Comparison of ENCODE assay signal across 9 mouse cellular contexts in genomic region chr15:83696681-83697381, GRCm38 (mm10). TPM values are rescaled to one million over a fixed set of nuclear protein-coding genes. Genes with fewer than 3 reads are reported as not detected.
A peak's percentile ranks its signal among the peaks of the same experiment; 100 is the strongest.
DNase-seq lines count a peak whose midpoint lies in the region; ATAC-seq and TF ChIP-seq lines count a peak whose summit lies in the region.
"Had no signal": no experiment of that assay in that cellular context is flagged by ENCODE, and none has a peak within 500 bp of the region (broad histone marks: within the 10 kb centered on the region; RNA-seq: fewer than 3 reads in every experiment).

No protein-coding gene starts in this region.

- DNase-seq in embryo, embryonic 11 days = peak; percentile 72
- DNase-seq in embryo, embryonic 10.5 days (ENCODE audit: low spot score) = no peak
- peak; percentile 5 for DNase-seq in liver, adult 2 months (ENCODE audit: extremely low read depth, low read depth, low spot score)
- DNase-seq in liver, embryonic 11.5 days (ENCODE audit: low spot score) = no peak
- peak; percentile 75 for DNase-seq in hindbrain, postnatal 0 days (ENCODE audit: low spot score)
- DNase-seq in mesoderm, embryonic 11.5 days (ENCODE audit: low read depth, low spot score) = peak; percentile 78
- no peak for DNase-seq in cerebellum, adult 9-10 months

- no peaks in the 10 kb centered on the region for H3K4me1 ChIP-seq in liver, adult 2 months (ENCODE audit: control insufficient read depth, insufficient read depth, low read length)
- H3K4me1 ChIP-seq in liver, embryonic 11.5 days (replicated peaks; ENCODE audit: control insufficient read depth, insufficient read depth, low read length) = no peaks in the 10 kb centered on the region
- no peaks in the 10 kb centered on the region; the same call in 1 of the 2 replicates for H3K4me1 ChIP-seq in hindbrain, postnatal 0 days (ENCODE audit: insufficient read depth, low read length)

- no peak overlapping the region for H3K4me2 ChIP-seq in liver, embryonic 11.5 days
- no peak overlapping the region for H3K4me2 ChIP-seq in hindbrain, postnatal 0 days (ENCODE audit: low read depth, low read length)

- WGBS in liver, adult 2 months = 74% methylated on average over 14 of the region's 14 CpGs
- WGBS in liver, embryonic 11.5 days = 72% methylated on average over 14 of the region's 14 CpGs
- 41% methylated on average over 14 of the region's 14 CpGs for WGBS in hindbrain, postnatal 0 days

- no peaks in the 10 kb centered on the region for H3K36me3 ChIP-seq in liver, adult 2 months (ENCODE audit: control insufficient read depth, insufficient read depth, low read length)
- no peaks in the 10 kb centered on the region for H3K36me3 ChIP-seq in liver, embryonic 11.5 days (ENCODE audit: control insufficient read depth, insufficient read depth, low read length)
- no peaks in the 10 kb centered on the region for H3K36me3 ChIP-seq in hindbrain, postnatal 0 days (ENCODE audit: insufficient read depth, low read length)

- ATAC-seq in liver, embryonic 11.5 days (replicated peaks; ENCODE audit: low FRiP score) = no peak
- ATAC-seq in hindbrain, postnatal 0 days = no peak
- ATAC-seq in inflammation-experienced regulatory T-cells, adult 6 months = no peak

- no peak overlapping the region for H3K9ac ChIP-seq in liver, adult 2 months (ENCODE audit: low read depth, low read length)
- no peak overlapping the region for H3K9ac ChIP-seq in liver, embryonic 11.5 days (ENCODE audit: low read depth, low read length)
- H3K9ac ChIP-seq in hindbrain, postnatal 0 days (replicated peaks; ENCODE audit: low read length) = no peak overlapping the region

- H3K9me3 ChIP-seq in liver, embryonic 11.5 days (ENCODE audit: control insufficient read depth, low read length) = no peaks in the 10 kb centered on the region
- H3K9me3 ChIP-seq in hindbrain, postnatal 0 days (ENCODE audit: low read length) = no peaks in the 10 kb centered on the region

- TF ChIP-seq CTCF in liver, adult 2 months (IDR thresholded peaks at IDR 0.05; ENCODE audit: low read depth, low read length) = no peak
- 0 out of 2 replicates have a peak, but pooled peaks have one; percentile 12 for TF ChIP-seq CTCF in hindbrain, postnatal 0 days (IDR thresholded peaks at IDR 0.05; ENCODE audit: low read depth)

- no peaks in the 10 kb centered on the region for H3K27me3 ChIP-seq in liver, adult 2 months (ENCODE audit: control insufficient read depth, insufficient read depth, low read length)
- no peaks in the 10 kb centered on the region for H3K27me3 ChIP-seq in liver, embryonic 11.5 days (replicated peaks; ENCODE audit: control insufficient read depth, insufficient read depth, low read length)
- H3K27me3 ChIP-seq in hindbrain, postnatal 0 days (ENCODE audit: insufficient read depth, low read length) = no peaks in the 10 kb centered on the region; the same call in 1 of the 2 replicates

- H3K27ac ChIP-seq in liver, adult 2 months (replicated peaks; ENCODE audit: insufficient read depth, low read depth, low read length) = no peak overlapping the region
- H3K27ac ChIP-seq in liver, embryonic 11.5 days (ENCODE audit: low read depth, low read length) = no peak overlapping the region
- no peak overlapping the region for H3K27ac ChIP-seq in hindbrain, postnatal 0 days
- H3K27ac ChIP-seq: layer of hippocampus, adult 2 months had no signal

- H3K4me3 ChIP-seq in liver, adult 2 months (ENCODE audit: insufficient read depth, low read depth, low read length) = no peak overlapping the region
- H3K4me3 ChIP-seq in liver, embryonic 11.5 days (ENCODE audit: low read depth, low read length) = no peak overlapping the region
- H3K4me3 ChIP-seq in hindbrain, postnatal 0 days (ENCODE audit: low read length) = no peak overlapping the region
- H3K4me3 ChIP-seq: layer of hippocampus, adult 2 months had no signal

- TF ChIP-seq POLR2A in liver, adult 2 months (IDR thresholded peaks at IDR 0.05; ENCODE audit: extremely low read depth, insufficient read depth, low read length) = no peak

- H3K79me2 ChIP-seq in liver, adult 2 months (ENCODE audit: control insufficient read depth, insufficient read depth, low read length) = no peaks in the 10 kb centered on the region

RNA-seq across cellular contexts. Expression of gene Scube1, which starts 28.0 kb away (rescaled TPM):
- total RNA-seq in liver, adult 2 months (2014; rRNA removed) = 0.18 and 0.27 TPM in 2 replicates
- 0.13 and 0.27 TPM in 2 replicates for polyA plus RNA-seq in liver, adult 2 months (2012; rRNA removed)
- 2.5 and 4.0 TPM in 2 replicates for polyA plus RNA-seq in liver, embryonic 11.5 days (2014; fragmentation: Nextera tagmentation; extraction: Ambion mirVana)
- 13.4 TPM in 2 replicates for total RNA-seq in hindbrain, postnatal 0 days (2014; rRNA removed)
- polyA plus RNA-seq in hindbrain, postnatal 0 days (2015; fragmentation: Nextera tagmentation; extraction: Ambion mirVana) = 3.2 and 3.3 TPM in 2 replicates
- not detected for polyA plus RNA-seq in inflammation-experienced regulatory T-cells, adult 6 months (2017; shearing (Covaris generic))

Comparison
In these comparisons a context has a peak if more than half of its experiments do, and no peak if none do; other contexts are left out.
1. DNase-seq: peak in embryo, embryonic 11 days (single experiment), liver, adult 2 months (single experiment), hindbrain, postnatal 0 days (single experiment) and mesoderm, embryonic 11.5 days (single experiment); none in embryo, embryonic 10.5 days (single experiment), liver, embryonic 11.5 days (single experiment) and cerebellum, adult 9-10 months (single experiment).